Comparison of ENCODE assay signal across 8 mouse cellular contexts in the genomic region with DNA sequence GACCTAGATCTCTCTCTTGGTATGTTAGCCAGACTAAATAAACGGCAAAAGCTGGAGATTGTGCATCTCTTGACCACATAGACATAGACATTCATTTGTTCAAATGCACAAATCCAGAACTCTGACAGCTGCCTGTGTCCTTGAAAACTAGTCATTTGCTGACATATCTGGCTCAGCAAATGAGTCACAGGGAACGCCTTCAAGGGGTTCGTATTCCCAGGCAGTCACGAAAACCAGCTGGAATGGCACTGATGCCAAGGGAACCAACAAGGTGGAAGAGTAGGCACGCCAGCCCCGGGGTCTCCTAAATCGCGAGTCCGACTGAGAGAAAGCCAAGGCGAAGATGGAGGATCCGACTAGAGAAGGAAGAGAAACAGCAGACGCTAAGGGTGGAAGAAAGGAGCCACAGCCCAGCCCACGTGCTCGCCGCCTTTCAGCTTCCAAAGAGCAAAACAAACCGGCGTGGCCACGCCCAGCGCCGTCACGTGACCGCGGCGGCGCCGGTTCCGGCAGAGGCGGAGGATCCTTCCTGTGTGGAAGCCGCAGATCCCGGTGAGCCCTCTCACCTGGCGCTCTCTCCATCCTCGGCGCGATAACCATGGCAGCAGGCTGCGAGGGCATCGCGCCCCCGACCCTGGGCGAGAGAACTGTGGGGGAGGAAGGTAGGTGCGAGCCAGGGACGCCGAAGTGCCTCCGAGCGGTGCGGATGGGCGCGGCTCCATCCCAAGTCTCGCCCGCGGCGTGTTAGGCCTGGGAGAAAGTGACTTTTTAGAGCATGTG. TPM values are rescaled to one million over a fixed set of nuclear protein-coding genes. Genes with fewer than 3 reads are reported as not detected.
DNase-seq lines count a peak whose midpoint lies in the region; ATAC-seq lines count a peak whose summit lies in the region.

A gene (plus strand): TSS at position 498 of the 780 bp plus-strand sequence.

- H3K9me3 ChIP-seq in hindbrain, embryonic 14.5 days (ENCODE audit: control insufficient read depth, low read length) = no peaks in the 10 kb centered on the region

- H3K9ac ChIP-seq in hindbrain, embryonic 14.5 days = peak within 1 kb of the TSS; percentile 93

- H3K4me3 ChIP-seq in hindbrain, embryonic 14.5 days (replicated peaks; ENCODE audit: low read length) = peak within 1 kb of the TSS; percentile 95

- WGBS in hindbrain, embryonic 14.5 days = 1% methylated on average over 51 of the region's 51 CpGs

- peak within 1 kb of the TSS; percentile 65 for H3K27ac ChIP-seq in hindbrain, embryonic 14.5 days

- ATAC-seq in hindbrain, embryonic 14.5 days (ENCODE audit: low FRiP score) = peak; percentile 85

- peak within 1 kb of the TSS; percentile 86 for H3K4me2 ChIP-seq in hindbrain, embryonic 14.5 days (replicated peaks)

- H3K36me3 ChIP-seq in hindbrain, embryonic 14.5 days (replicated peaks; ENCODE audit: control insufficient read depth, insufficient read depth) = no peaks in the 10 kb centered on the region

- peaks cover 33% of the 10 kb centered on the region for H3K4me1 ChIP-seq in hindbrain, embryonic 14.5 days (replicated peaks; ENCODE audit: control insufficient read depth, insufficient read depth, low read length)

- no peaks in the 10 kb centered on the region for H3K27me3 ChIP-seq in hindbrain, embryonic 14.5 days (ENCODE audit: control insufficient read depth, insufficient read depth, low read length)

- peak; percentile 94 for DNase-seq in T-cell, adult 2 months (ENCODE audit: low spot score)
- peak; percentile 94 to 97 for DNase-seq in cerebellum, postnatal 25 days
- DNase-seq in frontal cortex, postnatal 25 days (ENCODE audit: low spot score in 2 of 2) = peak; percentile 80 to 82
- peak; percentile 90 for DNase-seq in hindbrain, embryonic 14.5 days (ENCODE audit: low spot score)
- DNase-seq in layer of hippocampus, postnatal 36 days = peak; percentile 89
- DNase-seq in lung, postnatal 25 days (ENCODE audit: low spot score) = peak; percentile 92
- peak; percentile 64 for DNase-seq in retina, adult 2 months (ENCODE audit: low read depth, low spot score)
- DNase-seq in thymus, postnatal 25 days = peak; percentile 94

RNA-seq across cellular contexts. Expression of the gene that starts here (rescaled TPM):
- polyA plus RNA-seq in hindbrain, embryonic 14.5 days (2014; fragmentation: Nextera tagmentation; extraction: Ambion mirVana) = 15.1 and 17.3 TPM in 2 replicates
- 1 to 10 TPM; 6.1 to 7.8 TPM for total RNA-seq in layer of hippocampus, postnatal 36 days (2021)

Comparison
In these comparisons a context has a peak if more than half of its experiments do, and no peak if none do; other contexts are left out.
1. Peak in every context shown above with its lines: DNase-seq, ATAC-seq, H3K4me3 ChIP-seq and H3K27ac ChIP-seq.